Mouse (Mus musculus) left cerebral cortex, adult 11 months (tissue): Measurements from ENCODE around the gene Mr1.
"Not testable (repeated sequence)": the region's sequence is repeated elsewhere in the genome, so short reads cannot be mapped to it uniquely, and the experiment has no call there.

Experiments used
- DNase-seq: peaks from one replicate; pipeline ENCODE4 v3.0.0; 2022; ENCODE audit warnings: low spot score

Gene Mr1

DNA sequence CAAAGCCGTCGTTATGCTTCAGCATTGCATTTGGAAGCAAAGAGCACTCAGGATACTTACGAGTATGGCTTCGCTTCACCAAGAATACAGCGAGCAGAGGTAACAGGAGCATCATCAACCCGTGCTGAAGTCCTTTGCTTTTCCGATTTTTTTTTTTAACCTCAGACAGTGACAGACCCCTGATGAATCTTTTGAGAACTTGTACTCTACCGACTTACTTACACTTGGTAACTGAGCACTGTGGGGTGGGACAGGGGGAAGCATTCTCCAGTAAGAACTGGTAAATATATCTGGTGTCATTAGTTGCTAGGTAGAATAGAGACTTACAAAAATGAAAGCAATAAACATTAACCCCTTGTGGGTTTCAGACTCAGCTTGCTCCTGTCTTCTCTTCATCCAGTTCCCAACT lies at the start of gene Mr1:
TSS of gene Mr1 (minus strand) at position 243 of the 409 bp plus-strand sequence.
- no peak for DNase-seq

DNA sequence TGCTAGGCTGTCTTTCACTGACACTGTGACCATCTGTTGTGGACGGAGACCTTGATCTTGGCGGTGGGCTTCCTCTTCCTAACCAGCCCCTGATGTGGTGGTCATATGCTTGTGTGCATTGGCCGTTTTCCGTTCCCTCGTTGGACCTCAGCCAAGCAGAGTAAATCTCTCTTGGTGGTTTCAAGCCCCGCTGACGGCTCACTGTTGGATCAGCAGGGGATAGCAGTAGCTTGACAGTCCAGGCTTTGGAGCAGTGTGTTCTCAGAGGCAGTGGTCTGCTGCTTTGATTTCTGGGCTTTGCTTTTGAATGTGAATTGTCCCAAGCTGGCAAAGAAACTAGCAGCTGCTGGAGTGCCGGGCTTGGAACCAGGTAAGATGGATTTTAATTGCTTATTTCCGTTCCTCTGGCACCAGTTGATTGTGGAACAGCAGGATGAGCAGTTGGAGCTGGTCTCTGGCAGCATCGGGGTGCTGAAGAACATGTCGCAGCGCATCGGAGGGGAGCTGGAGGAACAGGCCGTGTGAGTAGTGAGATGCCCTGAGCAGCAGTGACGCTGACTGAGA lies 46.3 kb upstream of the Mr1 start:
- no peak for DNase-seq

DNA sequence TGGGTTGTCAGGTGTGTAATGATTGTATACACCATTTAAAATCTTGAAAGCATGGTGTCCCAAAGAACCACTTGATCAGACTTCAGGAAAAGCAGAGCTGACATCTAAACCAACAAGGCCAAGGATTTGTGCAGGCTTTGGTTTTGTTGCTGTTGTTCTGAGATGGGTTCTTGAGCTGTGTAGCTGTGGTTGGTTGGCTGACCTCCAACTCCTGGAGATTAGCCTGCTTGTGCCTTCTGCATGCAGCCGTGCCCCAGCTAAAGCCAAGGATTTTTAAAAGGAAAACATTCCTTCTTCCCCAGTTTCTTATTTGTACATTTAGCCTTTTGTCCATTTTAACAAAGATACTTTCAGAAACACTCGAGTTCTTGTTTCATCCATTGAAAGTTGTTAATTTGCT lies 45.1 kb upstream of the Mr1 start:
- DNase-seq = no peak

DNA sequence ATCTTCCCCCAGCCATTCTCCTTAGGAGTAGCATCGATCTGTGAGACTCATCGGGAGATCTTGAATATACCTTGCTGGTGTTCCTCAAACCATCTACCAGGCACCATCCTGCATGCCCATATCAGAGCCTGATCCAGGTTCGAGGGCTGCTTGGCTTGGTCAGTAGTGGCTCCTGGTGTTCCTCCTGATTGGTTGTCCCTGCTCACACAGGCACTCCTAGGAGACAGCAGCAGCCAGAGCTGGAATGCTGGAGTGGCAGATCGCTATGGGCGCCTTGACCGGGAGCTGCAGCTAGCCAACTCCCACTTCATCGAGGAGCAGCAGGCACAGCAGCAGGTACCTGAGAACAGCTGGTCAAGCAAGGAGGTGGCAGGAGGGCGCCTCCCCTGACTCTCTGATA lies 44.6 kb upstream of the Mr1 start:
- DNase-seq = no peak

DNA sequence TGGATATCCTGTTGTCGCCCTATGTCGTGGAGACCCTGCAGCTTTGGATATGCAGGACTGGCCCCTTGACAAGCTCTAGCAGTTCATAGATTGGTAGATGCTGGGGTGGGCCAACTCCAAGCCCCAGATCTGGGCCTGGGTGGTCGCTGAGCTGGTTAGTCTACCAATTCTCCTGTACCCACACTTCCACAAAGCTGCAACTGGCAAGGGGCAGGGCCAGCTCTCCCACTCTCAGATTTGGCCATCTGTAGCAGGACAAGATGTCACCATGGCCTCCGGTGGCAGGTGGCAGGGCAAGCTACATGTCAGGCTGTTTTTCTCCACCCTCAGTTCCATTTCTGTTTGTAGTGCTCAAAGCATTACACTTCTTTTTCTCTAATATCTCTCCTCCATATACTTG lies 42.0 kb upstream of the Mr1 start:
- DNase-seq = no peak

DNA sequence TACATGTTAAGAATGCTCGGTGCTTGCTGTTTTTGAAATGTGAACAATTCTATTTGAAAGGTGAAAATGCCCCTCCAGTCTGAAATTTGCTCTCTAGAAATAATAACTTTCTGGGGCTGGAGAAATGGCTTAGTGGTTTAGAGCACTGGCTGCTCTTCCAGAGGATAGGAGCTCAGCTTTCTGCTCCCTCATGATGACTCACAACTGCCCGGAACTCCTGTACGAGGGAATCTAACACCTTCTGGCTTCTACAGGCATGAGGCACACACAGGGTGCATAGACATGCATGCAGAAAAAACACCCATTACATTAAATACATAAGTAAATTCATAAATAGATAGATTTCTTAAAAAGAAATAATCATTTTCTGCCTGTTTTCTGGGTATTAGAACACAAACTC lies 37.6 kb upstream of the Mr1 start:
- no peak for DNase-seq

DNA sequence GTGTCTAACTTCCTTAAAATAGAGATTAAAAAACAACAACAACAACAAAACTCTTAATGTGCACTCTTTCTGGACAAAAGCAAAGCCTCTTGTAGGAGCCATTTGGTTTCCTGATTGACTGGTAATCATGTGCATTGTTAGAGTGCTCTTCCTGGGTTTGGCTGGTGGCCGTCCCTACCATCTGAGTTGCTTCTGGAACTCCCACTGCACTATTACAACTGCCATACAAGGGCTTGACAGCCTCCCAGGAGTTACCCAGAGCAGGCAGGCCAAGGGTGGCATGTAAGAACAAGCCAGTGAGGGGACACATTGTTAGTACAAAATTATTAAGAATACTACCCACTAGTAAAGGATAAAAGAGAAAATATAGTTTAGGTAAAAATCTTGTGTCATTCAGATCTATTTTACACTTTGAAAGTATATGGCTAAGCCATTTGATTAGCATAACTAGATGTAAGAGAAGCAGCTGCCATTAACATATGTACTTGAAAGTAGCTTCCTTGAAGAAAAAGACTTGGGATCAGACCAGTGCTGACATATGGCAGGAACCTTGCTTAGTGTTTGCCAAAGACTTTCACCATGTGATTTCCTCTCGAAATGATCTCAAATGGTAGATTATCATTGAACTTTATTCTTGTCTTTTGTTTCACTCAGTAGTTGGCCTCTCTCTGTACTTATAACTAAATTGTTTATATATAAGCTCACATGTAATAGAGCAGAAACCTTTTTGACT lies 31.7 kb upstream of the Mr1 start:
- DNase-seq = no peak

DNA sequence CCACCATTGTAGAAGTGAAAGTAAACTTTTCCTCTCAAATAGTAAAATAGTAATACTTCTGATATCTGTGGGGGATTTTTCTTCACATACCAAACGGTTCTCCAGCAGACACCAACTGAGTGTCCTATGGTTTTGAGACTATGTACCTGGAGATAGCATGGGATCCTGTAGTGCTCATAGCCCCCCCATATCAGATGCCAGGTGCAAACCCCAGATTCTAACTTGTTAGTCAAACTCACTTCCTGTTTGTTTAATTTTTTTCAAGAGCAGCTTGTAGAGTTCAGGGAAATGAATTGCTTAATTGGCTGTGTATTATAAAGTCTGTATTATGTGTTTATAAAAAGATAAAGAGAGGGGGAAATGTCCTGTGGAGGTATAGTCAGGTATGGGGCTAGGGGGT lies 27.8 kb upstream of the Mr1 start:
- DNase-seq = no peak

DNA sequence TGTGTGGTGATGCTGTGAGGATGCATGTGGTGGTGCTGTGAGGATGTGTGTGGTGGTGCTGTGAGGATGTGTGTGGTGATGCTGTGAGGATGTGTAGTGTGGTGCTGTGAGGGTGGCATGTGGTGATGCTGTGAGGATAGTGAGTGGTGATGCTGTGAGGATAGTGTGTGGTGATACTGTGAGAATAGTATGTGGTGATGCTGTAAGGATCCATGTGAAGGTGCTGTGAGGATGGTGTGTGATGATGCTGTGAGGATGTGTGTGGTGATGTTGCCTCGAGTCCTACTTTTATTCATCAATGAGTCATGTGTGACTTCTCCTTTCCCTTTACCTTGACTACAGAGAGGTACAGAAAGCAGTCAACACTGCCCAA lies 27.0 kb upstream of the Mr1 start:
- DNase-seq = not testable (repeated sequence)

DNA sequence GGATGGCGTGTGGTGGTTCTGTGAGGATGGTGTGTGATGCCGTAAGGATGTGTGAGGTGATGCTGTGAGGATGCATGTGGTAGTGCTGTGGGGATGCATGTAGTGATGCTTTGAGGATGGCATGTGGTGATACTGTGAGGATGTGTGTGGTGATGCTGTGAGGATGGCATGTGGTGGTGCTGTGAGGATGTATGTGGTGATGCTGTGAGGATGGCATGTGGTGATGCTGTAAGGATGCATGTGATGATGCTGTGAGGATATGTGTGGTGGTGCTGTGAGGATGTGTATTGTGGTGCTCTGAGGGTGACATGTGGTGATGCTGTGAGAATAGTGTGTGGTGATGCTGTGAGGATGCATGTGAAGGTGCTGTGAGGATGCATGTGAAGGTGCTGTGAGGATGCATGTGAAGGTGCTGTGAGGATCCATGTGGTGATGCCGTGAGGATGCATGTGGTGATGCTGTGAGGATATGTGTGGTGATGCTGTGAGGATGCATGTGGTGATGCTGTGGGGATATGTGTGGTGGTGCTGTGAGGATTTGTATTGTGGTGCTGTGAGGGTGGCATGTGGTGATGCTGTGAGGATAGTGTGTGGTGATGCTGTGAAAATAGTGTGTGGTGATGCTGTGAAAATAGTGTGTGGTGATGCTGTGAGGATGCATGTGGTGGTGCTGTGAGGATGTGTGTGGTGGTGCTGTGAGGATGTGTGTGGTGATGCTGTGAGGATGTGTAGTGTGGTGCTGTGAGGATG lies 26.5 kb upstream of the Mr1 start:
- DNase-seq = no peak

DNA sequence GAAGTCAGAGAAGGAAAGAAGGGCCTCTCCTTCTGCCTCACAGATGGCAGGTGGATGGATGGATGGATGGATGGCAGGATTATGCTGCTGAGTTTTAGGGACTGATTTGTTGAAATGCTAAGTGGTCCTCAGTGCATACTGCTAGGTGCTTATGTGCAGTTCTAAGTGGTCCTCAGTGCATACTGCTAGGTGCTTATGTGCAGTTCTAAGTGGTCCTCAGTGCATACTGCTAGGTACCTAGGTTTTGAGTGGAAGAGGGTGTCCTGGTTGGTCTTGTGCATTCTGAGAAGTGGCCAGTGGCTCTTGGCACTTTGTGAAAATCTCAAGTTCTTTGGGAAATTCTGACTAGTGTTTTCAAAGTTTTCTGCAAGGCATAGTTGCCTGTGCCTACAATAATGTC lies 23.3 kb upstream of the Mr1 start:
- DNase-seq = no peak

DNA sequence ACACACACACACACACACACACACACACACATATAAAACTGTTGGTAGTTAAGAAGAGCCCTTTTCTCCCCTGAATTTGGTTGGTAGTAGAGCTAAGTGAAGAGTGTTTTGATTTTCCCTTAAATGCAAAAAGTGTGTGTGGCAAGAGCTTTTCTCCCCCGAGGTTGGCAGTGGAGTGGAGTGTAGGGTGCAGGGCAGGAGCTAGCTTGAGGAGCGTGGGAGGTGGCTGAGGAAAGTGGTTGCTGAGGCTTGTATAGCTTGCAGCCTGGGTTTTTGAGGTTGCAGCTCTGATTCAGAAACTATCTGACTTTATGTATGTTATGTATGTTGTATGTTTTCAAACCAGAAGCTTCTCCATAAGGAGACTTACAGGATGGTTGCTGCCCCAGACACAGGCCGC lies 20.8 kb upstream of the Mr1 start:
- no peak for DNase-seq

DNA sequence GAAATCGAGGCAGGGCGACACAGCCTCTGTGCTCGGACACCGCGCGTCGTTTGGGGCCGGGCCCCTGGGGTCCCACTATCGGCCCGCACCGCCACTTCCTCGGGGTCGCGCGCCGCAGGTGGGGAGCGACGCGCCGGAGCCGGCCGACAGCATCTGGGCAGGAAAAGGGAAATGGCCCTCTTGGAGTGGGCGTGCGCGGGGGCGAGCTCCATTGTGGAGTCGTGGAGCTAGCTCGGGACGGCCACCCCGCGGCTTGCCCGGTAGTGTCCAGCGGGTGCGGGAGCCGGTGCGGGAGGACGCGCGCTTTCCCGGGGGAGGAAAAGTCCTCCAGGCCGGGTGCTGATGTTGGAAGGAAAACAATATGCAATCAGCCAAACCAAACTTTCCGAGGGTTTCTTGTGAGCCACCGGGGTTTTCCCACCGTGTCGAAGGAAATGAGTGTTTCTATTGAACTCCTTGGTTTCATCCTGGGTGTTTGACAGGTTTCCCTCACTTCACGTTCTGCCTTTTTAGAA lies 12.4 kb upstream of the Mr1 start:
- DNase-seq = no peak

DNA sequence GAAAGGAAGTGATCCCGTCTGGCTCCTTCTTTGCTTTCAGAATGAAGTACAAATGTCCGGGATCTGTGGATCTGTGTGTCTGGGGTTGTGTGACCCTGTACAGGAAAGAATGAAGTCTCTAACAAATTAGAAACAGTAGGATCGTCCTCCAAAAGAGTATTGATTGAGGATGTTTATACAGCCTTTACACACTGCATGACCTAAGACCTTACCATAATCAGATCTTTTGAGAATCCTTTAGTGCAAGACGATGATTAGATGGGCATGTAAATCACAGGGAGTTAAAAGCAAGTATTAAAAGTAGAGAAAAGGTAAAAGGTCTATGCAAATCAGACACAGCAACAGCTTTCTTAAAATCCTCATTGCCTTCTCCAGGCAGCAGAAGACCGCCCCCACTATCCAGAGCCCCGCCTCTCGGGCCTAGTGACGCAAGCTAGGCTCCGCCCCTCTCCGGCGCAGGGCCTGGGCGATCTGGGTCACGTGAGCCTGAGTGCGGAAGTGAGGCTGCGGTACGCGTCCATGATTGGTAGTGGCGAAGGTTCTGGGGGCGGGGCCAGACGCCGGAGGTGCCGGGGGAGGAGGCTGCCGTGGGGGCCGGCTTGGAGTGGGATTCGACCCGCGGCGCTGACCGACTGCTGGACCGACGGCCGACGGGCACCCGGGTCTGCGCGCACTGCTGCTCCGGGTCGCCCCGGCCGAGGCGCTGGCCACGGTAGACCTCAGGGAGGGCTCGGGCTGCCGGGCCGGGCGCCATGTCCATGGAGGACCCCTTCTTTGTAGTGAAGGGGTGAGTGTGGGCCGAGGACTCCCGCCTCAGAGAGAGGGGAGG lies 11.7 kb upstream of the Mr1 start, which contains the start of gene Stx6:
TSS of gene Stx6 (plus strand) at position 575 of the 829 bp plus-strand sequence.
- peak; percentile 94 for DNase-seq

DNA sequence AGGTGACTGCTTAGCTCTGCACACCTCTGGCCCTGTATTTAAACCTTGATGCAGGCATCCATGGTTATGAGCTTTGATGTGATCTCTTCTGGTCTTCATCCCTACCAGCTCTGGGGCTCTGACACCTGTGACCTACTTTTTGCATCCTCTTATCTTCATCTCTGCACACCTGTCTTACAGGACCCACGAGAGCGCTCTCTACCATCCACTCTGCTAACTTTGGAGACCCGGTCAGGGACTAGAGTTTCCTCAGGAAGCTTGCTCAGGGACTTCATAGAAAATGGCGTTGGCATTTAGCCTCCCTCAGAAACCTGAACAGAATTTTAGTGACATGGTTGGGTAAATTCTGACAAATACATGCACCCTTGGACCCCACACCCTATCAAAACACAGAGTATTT lies 7.3 kb upstream of the Mr1 start:
- no peak for DNase-seq

DNA sequence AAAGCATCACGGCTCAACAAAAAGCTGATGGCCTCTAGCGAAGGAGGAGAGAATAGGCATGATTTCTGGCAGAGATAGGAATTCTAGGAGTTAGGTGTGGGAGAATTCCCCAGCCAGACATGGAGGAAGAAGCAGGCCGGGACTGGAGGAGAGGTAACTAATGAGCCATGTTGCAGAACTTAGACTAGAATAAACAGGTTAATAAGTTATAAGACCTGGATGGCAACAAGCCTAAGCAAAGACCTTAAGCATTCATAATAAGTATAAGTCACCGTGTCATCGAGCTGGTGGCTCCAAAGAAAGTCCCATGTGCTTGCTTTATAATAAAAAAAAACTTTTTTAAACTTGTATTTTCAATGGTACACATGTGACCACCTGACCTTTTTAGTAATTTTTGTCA lies 4.2 kb upstream of the Mr1 start:
- DNase-seq = no peak

DNA sequence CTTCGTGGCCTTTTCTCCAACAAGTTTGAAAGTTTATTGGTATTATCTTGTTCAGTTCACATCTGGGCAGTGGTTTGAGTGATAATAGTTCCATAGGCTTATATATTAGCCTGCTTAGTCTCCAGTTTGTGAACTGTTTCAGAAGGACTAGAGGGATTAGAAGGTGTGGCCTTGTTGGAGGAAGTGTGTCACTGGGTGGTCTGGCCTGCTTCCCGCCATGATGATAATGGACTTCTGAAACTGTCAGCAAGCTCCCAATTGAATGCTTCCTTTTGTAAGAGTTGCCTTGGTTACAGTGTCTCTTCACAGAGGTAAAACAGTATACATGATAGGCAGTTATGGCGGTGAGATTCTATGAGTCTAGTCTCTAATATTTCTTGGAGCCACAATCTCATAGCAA lies 2.8 kb upstream of the Mr1 start:
- no peak for DNase-seq

DNA sequence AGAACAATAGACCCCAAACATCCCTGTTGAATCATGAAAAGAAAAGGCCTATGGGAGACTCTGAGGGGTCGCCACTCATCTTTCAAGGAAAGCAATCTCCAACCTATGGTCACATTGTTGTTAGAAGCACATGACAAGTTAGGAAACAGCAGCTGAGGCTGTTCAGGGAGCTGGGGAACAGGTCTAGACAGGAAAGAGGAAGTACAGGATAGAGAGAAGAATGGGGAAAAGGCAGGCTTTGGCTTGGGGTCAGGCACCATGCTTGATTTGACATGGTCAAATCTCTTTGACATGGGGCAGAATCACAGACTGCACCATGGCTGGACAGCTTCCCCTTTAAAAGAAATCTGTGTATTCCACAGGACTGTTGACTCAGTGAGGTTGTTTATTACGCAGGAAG lies 614 bp upstream of the Mr1 start:
- no peak for DNase-seq

DNA sequence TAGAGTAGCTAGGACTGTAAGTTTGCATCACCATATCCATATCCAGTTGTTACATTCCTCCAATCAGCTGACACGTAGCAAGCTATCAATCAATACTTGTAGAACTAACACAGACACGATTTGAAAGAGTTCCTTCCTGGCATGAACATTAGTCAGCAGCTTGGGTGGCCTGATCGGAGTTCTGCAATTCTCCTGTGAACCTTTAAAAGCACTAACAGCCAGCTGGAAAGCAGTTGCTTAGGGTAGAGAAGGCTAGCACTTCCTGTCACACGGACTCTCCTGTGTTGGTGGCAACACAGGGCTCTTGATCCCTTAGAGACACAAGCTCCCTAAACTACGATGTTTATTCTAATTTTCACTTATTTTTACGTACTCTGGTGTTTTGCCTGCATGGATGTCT lies 994 bp downstream of the Mr1 start:
- no peak for DNase-seq

DNA sequence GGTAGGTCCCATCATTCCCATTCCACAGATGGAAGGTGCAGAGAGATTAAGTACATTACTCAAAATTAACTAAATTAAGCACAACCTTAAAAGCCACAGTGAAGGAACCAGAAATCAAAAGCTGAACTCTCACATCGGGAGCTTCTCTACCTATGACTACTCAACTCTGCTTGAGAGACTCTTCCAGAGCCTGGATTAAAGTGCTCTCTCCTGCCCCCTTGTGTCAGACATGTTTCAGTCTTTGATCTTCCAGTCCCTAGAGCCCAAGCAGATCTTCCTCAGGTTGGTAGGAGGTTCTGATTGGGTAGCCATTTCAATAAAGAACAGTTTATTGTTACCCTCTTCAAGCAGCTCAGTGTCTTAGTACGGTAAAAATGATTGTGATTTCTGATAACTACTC lies 6.5 kb downstream of the Mr1 start:
- DNase-seq = peak; percentile 44

DNA sequence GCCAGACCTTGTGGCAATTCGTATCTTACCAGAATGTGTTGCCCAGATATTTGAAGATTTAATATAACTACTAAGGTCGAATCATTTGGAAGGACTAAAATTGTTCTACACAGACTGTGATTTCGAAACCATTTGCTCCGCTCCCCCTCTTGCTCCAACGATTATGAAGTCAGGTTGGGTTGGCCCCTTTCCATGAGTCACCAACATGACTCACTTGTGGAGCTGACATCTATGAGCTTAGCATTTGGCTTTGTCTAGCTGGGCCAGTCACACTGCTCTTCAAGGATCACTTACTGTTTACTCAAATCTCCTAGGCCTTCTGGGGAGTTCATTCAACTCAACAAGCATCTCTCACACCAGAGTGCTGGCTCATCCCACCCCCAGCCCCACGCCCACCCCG lies 7.8 kb downstream of the Mr1 start:
- DNase-seq = no peak

DNA sequence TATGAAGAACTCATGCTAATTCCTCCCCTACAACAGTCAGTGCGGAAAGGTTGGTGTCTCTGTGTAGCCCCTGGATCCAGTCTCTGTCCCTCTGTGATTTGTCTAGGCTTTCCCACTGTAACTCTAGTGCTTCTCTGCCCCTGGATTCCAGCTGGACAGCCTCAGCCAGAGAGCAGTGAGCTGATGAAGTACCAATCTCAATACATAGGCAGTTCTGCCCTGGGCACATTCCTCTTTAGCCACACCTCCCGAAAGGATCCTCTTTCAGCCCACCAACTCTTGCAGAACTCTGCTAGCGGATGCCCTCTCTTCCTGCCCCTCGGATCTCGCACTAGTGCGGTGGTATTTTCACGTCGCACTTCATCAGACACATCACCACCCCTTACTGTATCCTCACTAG lies 11.7 kb downstream of the Mr1 start:
- no peak for DNase-seq
